In the genomic region with DNA sequence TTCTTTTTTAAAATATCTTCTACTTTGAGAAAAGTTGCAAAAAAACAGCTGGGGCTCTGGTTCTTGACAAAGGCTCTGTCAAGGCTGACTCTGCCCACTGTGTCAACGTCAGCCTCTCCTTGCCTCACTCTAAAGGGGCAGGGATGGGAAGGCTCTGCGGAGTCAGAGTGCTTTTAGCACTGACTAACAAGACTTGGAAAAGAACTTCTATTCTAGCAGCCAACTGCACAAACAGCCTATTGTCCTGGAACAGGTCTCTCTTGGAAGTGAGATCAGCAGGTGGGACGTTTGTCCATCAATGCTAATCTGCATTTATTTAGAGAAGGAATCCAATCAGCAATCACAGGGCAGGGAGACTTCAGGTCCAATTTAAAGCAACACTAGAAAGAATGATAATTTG, we compare ENCODE assay signal across 12 mouse cellular contexts.
"Had no signal": no experiment of that assay in that cellular context is flagged by ENCODE, and none has a peak within 500 bp of the region (broad histone marks: within the 10 kb centered on the region; RNA-seq: fewer than 3 reads in every experiment).

No protein-coding gene starts in this region.

- DNase-seq: kidney, postnatal 25 days; layer of hippocampus, postnatal 36 days; liver, embryonic 13.5 days; lung, adult 2 months; lung, postnatal 14 days; lung, postnatal 4 days; midbrain, embryonic 14.5 days; thymus, adult 2 months; thymus, postnatal 14 days; thymus, postnatal 4 days had no signal

- H3K9me3 ChIP-seq: liver, embryonic 13.5 days had no signal

- H3K27ac ChIP-seq: left cerebral cortex, adult 2 months; liver, embryonic 13.5 days had no signal

- H3K4me2 ChIP-seq: liver, embryonic 13.5 days; midbrain, embryonic 11.5 days had no signal

- H3K4me3 ChIP-seq: left cerebral cortex, adult 2 months; liver, embryonic 13.5 days had no signal

- H3K27me3 ChIP-seq: liver, embryonic 13.5 days had no signal

- H3K9ac ChIP-seq: liver, embryonic 13.5 days had no signal
